Mouse (Mus musculus) heart, postnatal 25 days (tissue): Measurements from ENCODE around the gene Spryd4. TPM values are rescaled to one million over a fixed set of nuclear protein-coding genes. Genes with fewer than 3 reads are reported as not detected.
"Not testable (repeated sequence)": the region's sequence is repeated elsewhere in the genome, so short reads cannot be mapped to it uniquely, and the experiment has no call there.

ENCODE experiments used
- DNase-seq: peaks from one replicate; pipeline ENCODE4 v3.0.0; 2022; ENCODE audit warnings: low spot score
- intact Hi-C: fragments of 180-260 bp; cut with DNase I; formaldehyde crosslinking; loops from one replicate; pipeline ENCODE4 v1.15.1; 2025
- total RNA-seq, 2 experiments: library from RNA; stranded (reverse); gene quantifications; 2 replicates each; pipeline ENCODE4 v1.2.3; 2021

The Spryd4 gene
- total RNA-seq, 2 experiments from 2014 or later, result 42.8 to 45.5 TPM

GRCm38 (mm10) chr10:128192030-128192766 is 19.4 kb downstream of the Spryd4 start:
- intact Hi-C loops, DNase-seq: not testable (repeated sequence)

GRCm38 (mm10) chr10:128191472-128191871 is 20.1 kb downstream of the Spryd4 start:
- intact Hi-C loops, result no loop called here
- no peak for DNase-seq

- intact Hi-C loops, result loop anchor here (1.0 to 5.0 kb wide), 3 partner anchors 48 to 231 kb away; partner anchors contain the start of gene Baz2a
- no peak for DNase-seq
Observed at GRCm38 (mm10) chr10:128188242-128188877, 23.2 kb downstream of the Spryd4 start.

- no peak for DNase-seq
- intact Hi-C loops, result loop anchor here (2.0 to 5.0 kb wide), 2 partner anchors 38 to 230 kb away; no protein-coding TSS in a partner anchor
Observed at GRCm38 (mm10) chr10:128187181-128187605, 24.4 kb downstream of the Spryd4 start.

- DNase-seq, result peak; percentile 29
- intact Hi-C loops, result loop anchor here (2.0 to 5.0 kb wide), 2 partner anchors 37 to 229 kb away; no protein-coding TSS in a partner anchor
Observed at GRCm38 (mm10) chr10:128185959-128186358, 25.6 kb downstream of the Spryd4 start.

GRCm38 (mm10) chr10:128185277-128185940 is 26.2 kb downstream of the Spryd4 start:
- intact Hi-C loops, result loop anchor here (5.0 kb wide), 1 partner anchor 228 kb away; no protein-coding TSS in a partner anchor

GRCm38 (mm10) chr10:128184296-128184695 is 27.3 kb downstream of the Spryd4 start:
- no peak for DNase-seq
- intact Hi-C loops, result no loop called here

More at GRCm38 (mm10) chr10:128185277-128185940, 26.2 kb downstream of the Spryd4 start:
- no peak for DNase-seq

- intact Hi-C loops, result no loop called here
- DNase-seq, result peak; percentile 47
Observed at GRCm38 (mm10) chr10:128179989-128180388, 31.6 kb downstream of the Spryd4 start, which contains the start of gene Rbms2. TSS of gene Rbms2 (minus strand) at chr10:128180297.

- intact Hi-C loops, result loop anchor here (2.0 kb wide), 1 partner anchor 81 kb away; no protein-coding TSS in a partner anchor
- DNase-seq, result no peak
Observed at GRCm38 (mm10) chr10:128177316-128177715, 34.3 kb downstream of the Spryd4 start.

GRCm38 (mm10) chr10:128175996-128176755 is 35.4 kb downstream of the Spryd4 start:
- DNase-seq, result peak; percentile 30
- intact Hi-C loops, result loop anchor here (2.0 kb wide), 1 partner anchor 79 kb away; no protein-coding TSS in a partner anchor

GRCm38 (mm10) chr10:128175302-128175701 is 36.3 kb downstream of the Spryd4 start:
- intact Hi-C loops, result no loop called here
- DNase-seq, result no peak

GRCm38 (mm10) chr10:128171348-128171747 is 40.3 kb downstream of the Spryd4 start:
- DNase-seq, intact Hi-C loops: not testable (repeated sequence)

GRCm38 (mm10) chr10:128167091-128167490 is 44.5 kb downstream of the Spryd4 start:
- intact Hi-C loops, result no loop called here
- no peak for DNase-seq

- intact Hi-C loops, result not testable (repeated sequence)
Observed at GRCm38 (mm10) chr10:128165726-128166125, 45.9 kb downstream of the Spryd4 start.

More at GRCm38 (mm10) chr10:128165726-128166125, 45.9 kb downstream of the Spryd4 start:
- not testable (repeated sequence) for DNase-seq

Other genes with a start within 250 kb of the Spryd4 start
- not detected for gene Hsd17b6, start 204.2 kb downstream of the Spryd4 start, total RNA-seq
- 1 to 10 TPM; 2.1 to 2.2 TPM for gene Prim1, start 196.6 kb downstream of the Spryd4 start, total RNA-seq
- gene Naca, start 176.2 kb downstream of the Spryd4 start, total RNA-seq, result 100 to 1,000 TPM; 502 to 533 TPM
- 10 to 100 TPM; 77.8 to 89.3 TPM for gene Ptges3, start 152.9 kb downstream of the Spryd4 start, total RNA-seq
- 1,000 to 10,000 TPM; 9,293 to 9,309 TPM for gene Atp5b, start 128.5 kb downstream of the Spryd4 start, total RNA-seq
- 10 to 100 TPM; 20.0 to 24.4 TPM for gene Baz2a, start 120.2 kb downstream of the Spryd4 start, total RNA-seq
- 10 to 100 TPM; 82.2 to 88.4 TPM for gene Rbms2, start 31.5 kb downstream of the Spryd4 start, total RNA-seq
- gene Gls2, start 17.4 kb downstream of the Spryd4 start, total RNA-seq, result 1 to 10 TPM in 1 of 2 experiments, under 1 TPM in 1; 0.94 to 1.1 TPM
- gene Mip, start 14.0 kb upstream of the Spryd4 start, total RNA-seq, result not detected
- 1 to 10 TPM; 7.7 to 8.8 TPM for gene Timeless, start 20.3 kb upstream of the Spryd4 start, total RNA-seq
- gene Apon, start 42.3 kb upstream of the Spryd4 start, total RNA-seq, result under 1 TPM in 1 of 2 experiments, not detected in 1; 0.18 TPM
- not detected for gene Apof, start 56.9 kb upstream of the Spryd4 start, total RNA-seq
- 10 to 100 TPM; 11.7 to 12.3 TPM for gene Stat2, start 58.8 kb upstream of the Spryd4 start, total RNA-seq
- gene Il23a, start 86.9 kb upstream of the Spryd4 start, total RNA-seq, result under 1 TPM in 1 of 2 experiments, not detected in 1; 0.18 TPM
- gene Pan2, start 91.5 kb upstream of the Spryd4 start, total RNA-seq, result 1 to 10 TPM; 8.2 to 9.4 TPM
- gene Cnpy2, start 110.7 kb upstream of the Spryd4 start, total RNA-seq, result 10 to 100 TPM; 58.9 to 62.5 TPM
- gene Cs, start 125.9 kb upstream of the Spryd4 start, total RNA-seq, result 1,000 to 10,000 TPM; 1,194 to 1,233 TPM
- 100 to 1,000 TPM; 272 to 314 TPM for gene Coq10a, start 157.2 kb upstream of the Spryd4 start, total RNA-seq
- 10 to 100 TPM; 43.7 to 51.0 TPM for gene Ankrd52, start 165.3 kb upstream of the Spryd4 start, total RNA-seq
- not detected for gene Slc39a5, start 189.4 kb upstream of the Spryd4 start, total RNA-seq
- gene Nabp2, start 199.7 kb upstream of the Spryd4 start, total RNA-seq, result 10 to 100 TPM; 44.4 to 46.8 TPM
- gene Rnf41, start 199.8 kb upstream of the Spryd4 start, total RNA-seq, result 10 to 100 TPM; 16.0 to 16.5 TPM
- 10 to 100 TPM; 75.8 to 78.4 TPM for gene Smarcc2, start 247.4 kb upstream of the Spryd4 start, total RNA-seq